10 mouse cellular contexts compared by ENCODE assay signal in genomic region chr19:15866851-15867250, GRCm38 (mm10).
DNase-seq lines count a peak whose midpoint lies in the region; ATAC-seq and TF ChIP-seq lines count a peak whose summit lies in the region.
"Had no signal": no experiment of that assay in that cellular context is flagged by ENCODE, and none has a peak within 500 bp of the region (broad histone marks: within the 10 kb centered on the region; RNA-seq: fewer than 3 reads in every experiment).

No protein-coding gene starts in this region.

- H3K27me3 ChIP-seq in lung, embryonic 14.5 days (ENCODE audit: insufficient read depth, low read length): no peaks in the 10 kb centered on the region
- H3K27me3 ChIP-seq: heart, embryonic 15.5 days had no signal

- no peaks in the 10 kb centered on the region for H3K9me3 ChIP-seq in lung, embryonic 14.5 days (ENCODE audit: low read depth, low read length)
- H3K9me3 ChIP-seq: heart, embryonic 15.5 days had no signal

- H3K9ac ChIP-seq in lung, embryonic 14.5 days: no peak overlapping the region
- H3K9ac ChIP-seq: heart, embryonic 15.5 days had no signal

- 85% methylated on average over 4 of the region's 4 CpGs for WGBS in lung, embryonic 14.5 days

- ATAC-seq in lung, embryonic 14.5 days (ENCODE audit: insufficient read depth): no peak
- ATAC-seq in erythroblast, adult 5-6 weeks (replicated peaks; ENCODE audit: low FRiP score, poor library complexity, severe bottlenecking): no peak

- H3K36me3 ChIP-seq in lung, embryonic 14.5 days (ENCODE audit: insufficient read depth): no peaks in the 10 kb centered on the region
- H3K36me3 ChIP-seq: heart, embryonic 15.5 days had no signal

- peak; percentile 41 for TF ChIP-seq CTCF in lung, embryonic 14.5 days (IDR thresholded peaks at IDR 0.05; ENCODE audit: low read depth)

- H3K27ac ChIP-seq in lung, embryonic 14.5 days (ENCODE audit: low read depth): no peak overlapping the region
- H3K27ac ChIP-seq: heart, embryonic 15.5 days had no signal

- no peak overlapping the region for H3K4me3 ChIP-seq in lung, embryonic 14.5 days (ENCODE audit: low read depth, low read length)
- H3K4me3 ChIP-seq: heart, embryonic 15.5 days; myocyte had no signal

- no peaks in the 10 kb centered on the region; the same call in 1 of the 2 replicates for H3K4me1 ChIP-seq in lung, embryonic 14.5 days (ENCODE audit: insufficient read depth)
- H3K4me1 ChIP-seq: heart, embryonic 15.5 days had no signal

- no peak overlapping the region for H3K4me2 ChIP-seq in lung, embryonic 14.5 days
- H3K4me2 ChIP-seq: heart, embryonic 15.5 days had no signal

- peak; percentile 41 for DNase-seq in embryo, embryonic 10 days (ENCODE audit: low spot score)
- no peak for DNase-seq in embryo, embryonic 9.5 days (ENCODE audit: extremely low spot score)
- DNase-seq in right cerebral cortex, postnatal 4 days: peak; percentile 7
- no peak for DNase-seq in right cerebral cortex, postnatal 10 days (ENCODE audit: low spot score in 2 of 2)
- DNase-seq in c-Kit-positive CD71-positive TER-119-positive erythroid progenitor cells, embryonic 14.5 days (ENCODE audit: low spot score): peak; percentile 16
- DNase-seq in lung, embryonic 14.5 days: no peak
- no peak for DNase-seq in layer of hippocampus, postnatal 36 days

Comparison
In these comparisons a context has a peak if more than half of its experiments do, and no peak if none do; other contexts are left out.
1. DNase-seq: peak in embryo, embryonic 10 days (single experiment), right cerebral cortex, postnatal 4 days (single experiment) and c-Kit-positive CD71-positive TER-119-positive erythroid progenitor cells, embryonic 14.5 days (single experiment); none in embryo, embryonic 9.5 days (single experiment), right cerebral cortex, postnatal 10 days (0 of 2), lung, embryonic 14.5 days (single experiment) and layer of hippocampus, postnatal 36 days (0 of 2).